Mouse (Mus musculus) liver, embryonic 16.5 days (tissue): Measurements from ENCODE around the gene Pdpn. TPM values are rescaled to one million over a fixed set of nuclear protein-coding genes. Genes with fewer than 3 reads are reported as not detected.

Experiments
- polyA plus RNA-seq: library from polyadenylated mRNA; unstranded; fragments of >200 nt; fragmentation: Nextera tagmentation; extraction: Ambion mirVana; gene quantifications from 2 replicates; pipeline ENCODE4 v1.2.1, GENCODE M21; 2015

The Pdpn gene
- polyA plus RNA-seq, 1 experiment from 2014 or later: 1.5 TPM

Other genes with a start within 250 kb of the Pdpn start
- 3.3 TPM in 2 replicates for gene Prdm2, start 86.6 kb downstream of the Pdpn start, polyA plus RNA-seq
- not detected in 2 replicates for gene Lrrc38, start 50.2 kb upstream of the Pdpn start, polyA plus RNA-seq
- gene Pramel1, start 94.9 kb upstream of the Pdpn start, polyA plus RNA-seq: not detected in 2 replicates
- gene Pramef8, start 112.9 kb upstream of the Pdpn start, polyA plus RNA-seq: 3.9 and 4.5 TPM in 2 replicates
- gene Oog4, start 150.8 kb upstream of the Pdpn start, polyA plus RNA-seq: not detected in 2 replicates
- not detected in 2 replicates for gene Gm13043, start 211.8 kb upstream of the Pdpn start, polyA plus RNA-seq
- not detected in 2 replicates for gene Gm13040, start 236.4 kb upstream of the Pdpn start, polyA plus RNA-seq